Mouse (Mus musculus) midbrain, embryonic 13.5 days (tissue): ENCODE measurements around the gene Klhl10. TPM values are rescaled to one million over a fixed set of nuclear protein-coding genes. Genes with fewer than 3 reads are reported as not detected.

ENCODE experiments used
- ATAC-seq: fragments of 200-750 bp; cut with Nextera tagmentation; 2 replicates; pipeline ENCODE4 v1.8.0; 2017; ENCODE audit warnings: mild to moderate bottlenecking, moderate TSS enrichment, moderate library complexity
- H3K27ac ChIP-seq: fragments of 300-500 bp; sonication (generic); 2 replicates; pipeline ENCODE4 v1.5.1; 2015; ENCODE audit warnings: inconsistent platforms, mild to moderate bottlenecking, moderate library complexity
- H3K27me3 ChIP-seq: fragments of 300-500 bp; sonication (generic); 2 replicates; pipeline ENCODE4 v1.6.1; 2015; ENCODE audit warnings: mild to moderate bottlenecking, inconsistent platforms
- H3K36me3 ChIP-seq: fragments of 300-500 bp; sonication (generic); 2 replicates; pipeline ENCODE4 v1.6.1; 2015; ENCODE audit warnings: mild to moderate bottlenecking, inconsistent platforms
- H3K4me1 ChIP-seq: fragments of 300-500 bp; sonication (generic); replicated peaks from 2 replicates; pipeline ENCODE4 v1.6.1; 2015; ENCODE audit warnings: inconsistent platforms
- H3K4me2 ChIP-seq: fragments of 300-500 bp; sonication (generic); replicated peaks from 2 replicates; pipeline ENCODE4 v1.6.1; 2015; ENCODE audit warnings: moderate library complexity, mild to moderate bottlenecking, inconsistent platforms
- H3K4me3 ChIP-seq: fragments of 300-500 bp; sonication (generic); replicated peaks from 2 replicates; pipeline ENCODE4 v1.5.1; 2015; ENCODE audit warnings: mild to moderate bottlenecking, inconsistent platforms
- H3K9ac ChIP-seq: fragments of 300-500 bp; sonication (generic); replicated peaks from 2 replicates; pipeline ENCODE4 v1.6.1; 2015; ENCODE audit warnings: mild to moderate bottlenecking, inconsistent platforms
- H3K9me3 ChIP-seq: fragments of 300-500 bp; sonication (generic); 2 replicates; pipeline ENCODE4 v1.6.1; 2016; ENCODE audit warnings: mild to moderate bottlenecking, inconsistent platforms
- WGBS: fragments of 180-500 bp; shearing (Covaris S2); methylation state at CpG from one replicate; pipeline ENCODE4 v1.1.7; 2015; 5-methylcytosine and 5-hydroxymethylcytosine counted together
- polyA plus RNA-seq: library from polyadenylated mRNA; unstranded; fragments of >200 nt; fragmentation: Nextera tagmentation; extraction: Ambion mirVana; gene quantifications from 2 replicates; pipeline ENCODE4 v1.2.1, GENCODE M21; 2015

Gene Klhl10
- polyA plus RNA-seq, 1 experiment from 2014 or later: 0.85 TPM

GRCm38 (mm10) chr11:100411736-100412135, 30.0 kb upstream of the Klhl10 start:
- Histone ChIP-seq H3K9me3 (no peaks in the 10 kb centered on the region), H3K27me3 (peaks cover 30% of the 10 kb centered on the region), H3K9ac (no peak overlapping the region), H3K27ac (no peak overlapping the region), H3K4me1 (peaks cover 33% of the 10 kb centered on the region), H3K36me3 (0 out of 2 replicates have a peak, but pooled peaks cover 7% of the 10 kb centered on the region), H3K4me2 (no peak overlapping the region), H3K4me3 (no peak overlapping the region)
- ATAC-seq: no peak
- 87% methylated on average over 11 of the region's 11 CpGs for WGBS

- H3K27me3 ChIP-seq: peaks cover 37% of the 10 kb centered on the region
- WGBS: 77% methylated on average over 11 of the region's 11 CpGs
- no peak for ATAC-seq
Measured at GRCm38 (mm10) chr11:100413541-100413940, 28.2 kb upstream of the Klhl10 start.

GRCm38 (mm10) chr11:100414021-100414913, 27.4 kb upstream of the Klhl10 start, which contains the start of gene P3h4:
Gene P3h4 (minus strand): TSS chr11:100414836.
- peak; percentile 95 for ATAC-seq
- peak within 1 kb of the TSS; percentile 75 for H3K9ac ChIP-seq
- under 1% methylated on average over 87 of the region's 93 CpGs for WGBS
- peak within 1 kb of the TSS; percentile 64 for H3K4me2 ChIP-seq
- no peaks in the 10 kb centered on the region for H3K9me3 ChIP-seq
- H3K36me3 ChIP-seq: 0 out of 2 replicates have a peak, but pooled peaks cover 1% of the 10 kb centered on the region
- peak within 1 kb of the TSS; percentile 74 for H3K27ac ChIP-seq
- peaks cover 33% of the 10 kb centered on the region for H3K4me1 ChIP-seq
- peak within 1 kb of the TSS; percentile 62 for H3K4me3 ChIP-seq
- peaks cover 37% of the 10 kb centered on the region for H3K27me3 ChIP-seq

More at GRCm38 (mm10) chr11:100413541-100413940, 28.2 kb upstream of the Klhl10 start:
- Histone ChIP-seq H3K9me3 (no peaks in the 10 kb centered on the region), H3K9ac (peak overlapping the region; percentile 75), H3K4me1 (peaks cover 33% of the 10 kb centered on the region), H3K27ac (no peak overlapping the region), H3K36me3 (0 out of 2 replicates have a peak, but pooled peaks cover 7% of the 10 kb centered on the region), H3K4me2 (peak overlapping the region; percentile 64), H3K4me3 (peak overlapping the region; percentile 62)

- WGBS: under 1% methylated on average over 28 of the region's 31 CpGs
- Histone ChIP-seq H3K9me3 (no peaks in the 10 kb centered on the region), H3K4me3 (peak within 1 kb of the TSS; percentile 62), H3K27ac (peak within 1 kb of the TSS; percentile 74), H3K4me2 (peak within 1 kb of the TSS; percentile 64), H3K36me3 (no peaks in the 10 kb centered on the region), H3K27me3 (peaks cover 37% of the 10 kb centered on the region), H3K4me1 (peaks cover 33% of the 10 kb centered on the region), H3K9ac (peak within 1 kb of the TSS; percentile 75)
- ATAC-seq: peak; percentile 44
Measured at GRCm38 (mm10) chr11:100414914-100415822, 26.5 kb upstream of the Klhl10 start, which contains the start of gene Fkbp10. Gene Fkbp10 (plus strand): TSS chr11:100415697.

- H3K27ac ChIP-seq: no peak overlapping the region
- H3K27me3 ChIP-seq: peaks cover 9% of the 10 kb centered on the region
- no peak overlapping the region for H3K4me3 ChIP-seq
- WGBS: 43% methylated on average over 8 of the region's 8 CpGs
- H3K36me3 ChIP-seq: no peaks in the 10 kb centered on the region
- no peak overlapping the region for H3K4me2 ChIP-seq
- no peak overlapping the region for H3K9ac ChIP-seq
- peaks cover 5% of the 10 kb centered on the region for H3K4me1 ChIP-seq
- no peaks in the 10 kb centered on the region for H3K9me3 ChIP-seq
- no peak for ATAC-seq
Measured at GRCm38 (mm10) chr11:100421537-100421936, 20.2 kb upstream of the Klhl10 start.

- H3K27ac ChIP-seq: no peak overlapping the region
- no peak for ATAC-seq
Measured at GRCm38 (mm10) chr11:100423836-100424235, 17.9 kb upstream of the Klhl10 start.

GRCm38 (mm10) chr11:100425851-100426250, 15.9 kb upstream of the Klhl10 start:
- H3K9ac ChIP-seq: peak overlapping the region; percentile 36; the same call in 1 of the 2 replicates
- ATAC-seq: no peak
- H3K4me2 ChIP-seq: no peak overlapping the region

More at GRCm38 (mm10) chr11:100423836-100424235, 17.9 kb upstream of the Klhl10 start:
- Histone ChIP-seq H3K27me3 (no peaks in the 10 kb centered on the region), H3K4me2 (no peak overlapping the region), H3K4me3 (no peak overlapping the region), H3K9me3 (no peaks in the 10 kb centered on the region), H3K36me3 (no peaks in the 10 kb centered on the region; the same call in 1 of the 2 replicates), H3K4me1 (peaks cover 5% of the 10 kb centered on the region), H3K9ac (no peak overlapping the region)
- WGBS: 88% methylated on average over 7 of the region's 7 CpGs

GRCm38 (mm10) chr11:100426820-100427219, 14.9 kb upstream of the Klhl10 start:
- Histone ChIP-seq H3K4me3 (no peak overlapping the region), H3K27ac (no peak overlapping the region), H3K36me3 (peaks cover 25% of the 10 kb centered on the region), H3K4me1 (peaks cover 5% of the 10 kb centered on the region; the same call in 1 of the 2 replicates), H3K9me3 (no peaks in the 10 kb centered on the region), H3K27me3 (no peaks in the 10 kb centered on the region), H3K4me2 (no peak overlapping the region), H3K9ac (no peak overlapping the region; the same call in 1 of the 2 replicates)
- 92% methylated on average over 3 of the region's 3 CpGs for WGBS
- no peak for ATAC-seq

More at GRCm38 (mm10) chr11:100425851-100426250, 15.9 kb upstream of the Klhl10 start:
- Histone ChIP-seq H3K4me1 (peaks cover 5% of the 10 kb centered on the region), H3K27me3 (no peaks in the 10 kb centered on the region), H3K4me3 (no peak overlapping the region), H3K27ac (no peak overlapping the region; the same call in 1 of the 2 replicates), H3K36me3 (peaks cover 20% of the 10 kb centered on the region), H3K9me3 (no peaks in the 10 kb centered on the region)
- 36% methylated on average over 7 of the region's 7 CpGs for WGBS

GRCm38 (mm10) chr11:100428612-100429199, 13.0 kb upstream of the Klhl10 start:
- Histone ChIP-seq H3K27ac (0 out of 2 replicates have a peak overlapping the region, but pooled peaks have one; percentile 5), H3K4me3 (no peak overlapping the region)
- no peak for ATAC-seq

GRCm38 (mm10) chr11:100430052-100430451, 11.7 kb upstream of the Klhl10 start:
- H3K27ac ChIP-seq: no peak overlapping the region
- no peaks in the 10 kb centered on the region for H3K9me3 ChIP-seq
- no peak overlapping the region for H3K4me3 ChIP-seq
- no peak overlapping the region for H3K4me2 ChIP-seq
- H3K36me3 ChIP-seq: peaks cover 38% of the 10 kb centered on the region
- H3K27me3 ChIP-seq: no peaks in the 10 kb centered on the region
- ATAC-seq: no peak
- WGBS: 88% methylated on average over 7 of the region's 7 CpGs
- no peak overlapping the region for H3K9ac ChIP-seq
- peaks cover 5% of the 10 kb centered on the region; the same call in 1 of the 2 replicates for H3K4me1 ChIP-seq

More at GRCm38 (mm10) chr11:100428612-100429199, 13.0 kb upstream of the Klhl10 start:
- Histone ChIP-seq H3K9ac (no peak overlapping the region), H3K4me1 (peaks cover 5% of the 10 kb centered on the region; the same call in 1 of the 2 replicates), H3K36me3 (peaks cover 37% of the 10 kb centered on the region), H3K9me3 (no peaks in the 10 kb centered on the region), H3K4me2 (no peak overlapping the region), H3K27me3 (no peaks in the 10 kb centered on the region)
- 73% methylated on average over 9 of the region's 9 CpGs for WGBS

- 98% methylated on average over 5 of the region's 5 CpGs for WGBS
- Histone ChIP-seq H3K27ac (no peak overlapping the region), H3K4me1 (peaks cover 4% of the 10 kb centered on the region; the same call in 1 of the 2 replicates), H3K36me3 (peaks cover 57% of the 10 kb centered on the region), H3K9ac (no peak overlapping the region), H3K27me3 (no peaks in the 10 kb centered on the region), H3K4me3 (no peak overlapping the region), H3K4me2 (no peak overlapping the region), H3K9me3 (no peaks in the 10 kb centered on the region)
- no peak for ATAC-seq
Measured at GRCm38 (mm10) chr11:100432002-100432401, 9.7 kb upstream of the Klhl10 start.
